Comparison of ENCODE assay signal across 25 mouse cellular contexts in genomic region chr11:83276251-83276650, GRCm38 (mm10). TPM values are rescaled to one million over a fixed set of nuclear protein-coding genes. Genes with fewer than 3 reads are reported as not detected.
"Had no signal": no experiment of that assay in that cellular context is flagged by ENCODE, and none has a peak within 500 bp of the region (broad histone marks: within the 10 kb centered on the region; RNA-seq: fewer than 3 reads in every experiment).

No protein-coding gene starts in this region.

- ATAC-seq: inflammation-experienced regulatory T-cells, adult 6 months; intestine, embryonic 16.5 days; midbrain, embryonic 13.5 days; midbrain, embryonic 16.5 days had no signal

- H3K36me3 ChIP-seq: limb, embryonic 10.5 days; limb, embryonic 13.5 days; lung, embryonic 15.5 days; midbrain, embryonic 10.5 days; midbrain, embryonic 13.5 days; neural tube, embryonic 13.5 days had no signal

- H3K9me3 ChIP-seq: limb, embryonic 10.5 days; limb, embryonic 13.5 days; liver, embryonic 13.5 days; lung, embryonic 15.5 days; megakaryocyte, embryonic 14.5 days; midbrain, embryonic 10.5 days; midbrain, embryonic 13.5 days; neural tube, embryonic 13.5 days had no signal

- H3K4me2 ChIP-seq: limb, embryonic 13.5 days; liver, embryonic 13.5 days; lung, embryonic 15.5 days; midbrain, embryonic 13.5 days; neural tube, embryonic 13.5 days had no signal

- DNase-seq: kidney, adult 2 months; kidney, postnatal 36 days; layer of hippocampus, postnatal 36 days; liver; liver, embryonic 13.5 days; lung, postnatal 14 days; right cerebral cortex, adult 18-20 months; right cerebral cortex, postnatal 14 days; right cerebral cortex, postnatal 4 days; thymus, adult 18-20 months; thymus, postnatal 4 days had no signal

- H3K27me3 ChIP-seq: limb, embryonic 13.5 days; lung, embryonic 15.5 days; midbrain, embryonic 13.5 days; neural tube, embryonic 13.5 days had no signal

- H3K4me3 ChIP-seq: left cerebral cortex, adult 2 months; limb, embryonic 10.5 days; limb, embryonic 13.5 days; liver, embryonic 13.5 days; lung, embryonic 15.5 days; megakaryocyte, embryonic 14.5 days; midbrain, embryonic 10.5 days; midbrain, embryonic 13.5 days; myocyte; neural tube, embryonic 13.5 days had no signal

- H3K27ac ChIP-seq: kidney, postnatal 0 days; left cerebral cortex, adult 2 months; limb, embryonic 10.5 days; limb, embryonic 13.5 days; liver, embryonic 13.5 days; lung, embryonic 15.5 days; midbrain, embryonic 10.5 days; midbrain, embryonic 13.5 days; neural tube, embryonic 13.5 days; stomach, postnatal 0 days had no signal

- H3K9ac ChIP-seq: limb, embryonic 13.5 days; liver, embryonic 13.5 days; lung, embryonic 15.5 days; midbrain, embryonic 13.5 days; neural tube, embryonic 13.5 days had no signal

- H3K4me1 ChIP-seq: limb, embryonic 10.5 days; limb, embryonic 13.5 days; midbrain, embryonic 10.5 days; midbrain, embryonic 13.5 days had no signal

RNA-seq across cellular contexts. Expression of gene Slfn14, which starts 10.3 kb away (rescaled TPM):
- polyA plus RNA-seq: kidney, adult 2 months; midbrain, embryonic 16.5 days; neural tube, embryonic 13.5 days had no signal
